Mouse (Mus musculus) hindbrain, embryonic 15.5 days (tissue): ENCODE measurements around the gene Stxbp1. TPM values are rescaled to one million over a fixed set of nuclear protein-coding genes. Genes with fewer than 3 reads are reported as not detected.
A peak's percentile ranks its signal among the peaks of the same experiment; 100 is the strongest.

Experiments
- ATAC-seq: fragments of 200-750 bp; cut with Nextera tagmentation; 2 replicates; pipeline ENCODE4 v1.8.0; 2017; ENCODE audit warnings: low read depth, moderate number of reproducible peaks, moderate TSS enrichment; ENCODE audit not compliant: low FRiP score
- H3K27ac ChIP-seq: fragments of 300-500 bp; sonication (generic); replicated peaks from 2 replicates; pipeline ENCODE4 v1.5.1; 2015; ENCODE audit warnings: mild to moderate bottlenecking, inconsistent platforms
- H3K27me3 ChIP-seq: fragments of 300-500 bp; sonication (generic); 2 replicates; pipeline ENCODE4 v1.6.1; 2015; ENCODE audit warnings: control low read depth, inconsistent platforms
- H3K36me3 ChIP-seq: fragments of 300-500 bp; sonication (generic); 2 replicates; pipeline ENCODE4 v1.6.1; 2015; ENCODE audit warnings: control low read depth, inconsistent platforms
- H3K4me1 ChIP-seq: fragments of 300-500 bp; sonication (generic); replicated peaks from 2 replicates; pipeline ENCODE4 v1.6.1; 2015; ENCODE audit warnings: control low read depth, inconsistent platforms
- H3K4me2 ChIP-seq: fragments of 300-500 bp; sonication (generic); 2 replicates; pipeline ENCODE4 v1.6.1; 2015; ENCODE audit warnings: moderate library complexity, mild to moderate bottlenecking, inconsistent platforms
- H3K4me3 ChIP-seq: fragments of 300-500 bp; sonication (generic); 2 replicates; pipeline ENCODE4 v1.5.1; 2015; ENCODE audit warnings: mild to moderate bottlenecking, inconsistent platforms
- H3K9ac ChIP-seq: fragments of 300-500 bp; sonication (generic); 2 replicates; pipeline ENCODE4 v1.6.1; 2015; ENCODE audit warnings: inconsistent platforms
- H3K9me3 ChIP-seq: fragments of 300-500 bp; sonication (generic); 2 replicates; pipeline ENCODE4 v1.6.1; 2016; ENCODE audit warnings: control low read depth, inconsistent platforms
- WGBS: fragments of 180-500 bp; shearing (Covaris S2); methylation state at CpG from one replicate; pipeline ENCODE4 v1.1.7; 2015; 5-methylcytosine and 5-hydroxymethylcytosine counted together
- polyA plus RNA-seq: library from polyadenylated mRNA; unstranded; fragments of >200 nt; fragmentation: Nextera tagmentation; extraction: Ambion mirVana; gene quantifications from 2 replicates; pipeline ENCODE4 v1.2.1, GENCODE M21; 2015

The Stxbp1 gene
- polyA plus RNA-seq, 1 experiment from 2014 or later, result 323 TPM

DNA sequence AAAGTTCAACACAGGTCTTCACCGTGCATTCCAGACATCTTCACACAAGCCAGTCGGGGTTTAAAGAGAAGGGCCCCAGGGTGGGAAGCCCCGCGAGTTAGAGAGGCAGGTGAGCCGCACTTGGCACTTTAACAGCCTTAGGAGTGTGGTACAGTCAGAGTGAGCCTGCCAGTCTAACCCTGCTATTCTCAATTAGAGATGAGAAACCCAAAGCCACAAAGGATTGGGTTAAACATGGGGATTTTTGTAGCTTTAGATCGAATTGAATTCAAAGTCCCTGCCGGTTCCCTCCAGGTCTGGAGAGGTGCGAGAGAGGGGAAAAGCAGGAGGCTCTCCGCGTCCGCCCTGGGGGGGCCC, 106.2 kb downstream of the Stxbp1 start, which contains the start of gene 6330409D20Rik:
Gene 6330409D20Rik (minus strand): TSS at position 101 of the 357 bp plus-strand sequence.
- Histone ChIP-seq H3K4me3 (peak within 1 kb of the TSS; percentile 82), H3K4me1 (peaks cover 27% of the 10 kb centered on the region), H3K4me2 (peak within 1 kb of the TSS; percentile 79), H3K36me3 (peaks cover 3% of the 10 kb centered on the region; the same call in 1 of the 2 replicates), H3K9ac (peak within 1 kb of the TSS; percentile 92), H3K27ac (peak within 1 kb of the TSS; percentile 90), H3K27me3 (no peaks in the 10 kb centered on the region), H3K9me3 (no peaks in the 10 kb centered on the region)
- ATAC-seq, result 0 out of 2 replicates have a peak, but pooled peaks have one; percentile 0
- WGBS, result 5% methylated on average over 11 of the region's 11 CpGs

DNA sequence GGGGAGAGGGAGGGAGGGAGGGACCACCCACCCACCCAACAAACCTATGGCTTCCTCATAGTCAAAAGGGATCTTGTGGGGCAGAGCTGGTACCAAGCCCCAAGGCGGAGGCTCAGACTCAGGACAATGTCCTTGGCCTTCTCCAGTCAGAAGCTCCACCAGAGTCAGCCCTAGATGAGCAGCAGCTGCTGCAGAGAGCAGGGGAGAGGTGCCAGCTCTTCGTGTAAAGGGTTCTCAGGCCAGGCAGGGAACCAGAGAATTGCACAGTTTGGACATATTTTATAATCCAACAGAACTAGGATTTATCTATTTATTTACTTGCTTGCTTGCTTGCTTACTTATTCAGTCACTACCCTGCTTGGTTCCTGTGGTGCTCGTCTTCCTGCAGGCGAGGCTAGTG, 107.7 kb downstream of the Stxbp1 start:
- 69% methylated on average over 4 of the region's 4 CpGs for WGBS
- Histone ChIP-seq H3K4me1 (peaks cover 27% of the 10 kb centered on the region), H3K36me3 (no peaks in the 10 kb centered on the region), H3K9ac (no peak overlapping the region), H3K27ac (no peak overlapping the region), H3K4me3 (no peak overlapping the region), H3K27me3 (no peaks in the 10 kb centered on the region), H3K4me2 (no peak overlapping the region), H3K9me3 (no peaks in the 10 kb centered on the region)
- no peak for ATAC-seq

Other genes with a start within 250 kb of the Stxbp1 start
- 24.1 and 27.7 TPM in 2 replicates for gene St6galnac6, start 247.5 kb downstream of the Stxbp1 start, polyA plus RNA-seq
- 89.0 and 95.9 TPM in 2 replicates for gene Ak1, start 225.5 kb downstream of the Stxbp1 start, polyA plus RNA-seq
- 29.2 and 33.9 TPM in 2 replicates for gene Eng, start 200.7 kb downstream of the Stxbp1 start, polyA plus RNA-seq
- 20.4 and 22.7 TPM in 2 replicates for gene Fpgs, start 143.1 kb downstream of the Stxbp1 start, polyA plus RNA-seq
- gene Cdk9, start 134.2 kb downstream of the Stxbp1 start, polyA plus RNA-seq, result 69.0 and 73.4 TPM in 2 replicates
- 50.1 and 53.3 TPM in 2 replicates for gene Sh2d3c, start 126.2 kb downstream of the Stxbp1 start, polyA plus RNA-seq
- gene 6330409D20Rik, start 106.2 kb downstream of the Stxbp1 start, polyA plus RNA-seq, result 3.4 and 3.5 TPM in 2 replicates
- gene Tor2a, start 90.0 kb downstream of the Stxbp1 start, polyA plus RNA-seq, result 50.3 and 53.3 TPM in 2 replicates
- 0.59 and 0.62 TPM in 2 replicates for gene Ttc16, start 71.6 kb downstream of the Stxbp1 start, polyA plus RNA-seq
- 4.3 and 5.0 TPM in 2 replicates for gene Ptrh1, start 71.5 kb downstream of the Stxbp1 start, polyA plus RNA-seq
- 1.3 and 2.0 TPM in 2 replicates for gene Cfap157, start 62.8 kb downstream of the Stxbp1 start, polyA plus RNA-seq
- 33.5 and 33.9 TPM in 2 replicates for gene Fam129b, start 28.9 kb upstream of the Stxbp1 start, polyA plus RNA-seq
- gene Rpl12, start 114.3 kb upstream of the Stxbp1 start, polyA plus RNA-seq, result 94.0 and 104 TPM in 2 replicates
- gene Lrsam1, start 114.4 kb upstream of the Stxbp1 start, polyA plus RNA-seq, result 22.6 and 25.2 TPM in 2 replicates
- 19.8 and 24.5 TPM in 2 replicates for gene Slc2a8, start 134.8 kb upstream of the Stxbp1 start, polyA plus RNA-seq